Mouse (Mus musculus): ENCODE data around the gene Arhgap6. TPM values are rescaled to one million over a fixed set of nuclear protein-coding genes. Genes with fewer than 3 reads are reported as not detected.

Arhgap6 gene
- total and polyA plus RNA-seq, 2 experiments from 2014 or later, result 3.9 to 7.4 TPM

DNA sequence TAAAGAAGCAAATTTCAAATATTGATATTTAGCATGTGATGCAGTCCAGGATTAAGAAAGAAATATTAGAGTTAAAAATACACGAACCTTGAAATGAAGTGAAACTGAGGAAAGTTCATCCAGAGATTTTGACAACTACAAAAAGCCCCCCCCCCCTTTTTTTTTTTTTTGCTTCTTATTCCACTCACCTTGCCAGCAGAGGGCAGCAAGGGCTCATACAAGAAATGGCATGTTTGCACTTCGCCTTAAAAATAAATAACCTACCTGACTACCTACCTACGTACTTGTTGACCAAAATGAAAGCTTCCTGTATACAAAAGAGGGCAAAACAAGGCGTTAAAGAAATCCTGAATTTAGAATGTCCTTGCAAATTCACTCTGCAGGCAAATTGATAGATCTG, 143.0 kb downstream of the Arhgap6 start:
- H3K9ac ChIP-seq (replicated peaks; ENCODE audit: low read depth, low read length), result no peak overlapping the region
- WGBS, result 41% methylated on average over 4 of the region's 4 CpGs
- peak; percentile 6 for DNase-seq (ENCODE audit: low spot score)
- H3K4me3 ChIP-seq (ENCODE audit: low read depth, low read length), result no peak overlapping the region
- H3K36me3 ChIP-seq (replicated peaks; ENCODE audit: control insufficient read depth, insufficient read depth, low read length), result no peaks in the 10 kb centered on the region
- no peak for ATAC-seq (ENCODE audit: insufficient read depth, low read depth)
- H3K4me2 ChIP-seq (ENCODE audit: low read depth, low read length), result no peak overlapping the region
- H3K27ac ChIP-seq (ENCODE audit: low read depth), result no peak overlapping the region
- no peaks in the 10 kb centered on the region for H3K4me1 ChIP-seq (ENCODE audit: control insufficient read depth, insufficient read depth)
- H3K9me3 ChIP-seq (replicated peaks; ENCODE audit: control insufficient read depth, low read length), result no peaks in the 10 kb centered on the region
- TF ChIP-seq CTCF (IDR thresholded peaks at IDR 0.05; ENCODE audit: low read depth) (peak; percentile 47), EP300 (IDR thresholded peaks at IDR 0.05; ENCODE audit: low read depth) (no peak)
- no peaks in the 10 kb centered on the region for H3K27me3 ChIP-seq (ENCODE audit: control insufficient read depth, insufficient read depth, low read length)

DNA sequence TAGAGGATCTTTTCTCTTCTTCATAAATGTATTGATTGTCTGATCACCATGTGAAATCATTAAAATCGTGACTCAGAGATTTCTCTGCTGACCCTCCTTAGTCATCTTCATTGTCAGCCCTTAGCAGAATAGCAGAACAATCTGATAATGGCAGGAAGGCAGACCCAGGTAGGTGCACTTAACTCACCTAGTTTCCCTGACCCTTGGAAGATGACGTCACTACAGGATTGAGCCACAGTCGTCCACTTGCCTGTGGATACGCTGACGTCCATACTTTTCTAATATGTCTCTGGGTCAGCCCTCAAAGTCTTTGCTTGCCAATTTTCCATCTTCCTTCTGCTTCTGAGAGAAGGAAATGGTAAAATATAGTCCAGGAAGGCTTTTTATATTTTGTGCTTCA, 146.8 kb downstream of the Arhgap6 start:
- TF ChIP-seq CTCF (IDR thresholded peaks at IDR 0.05; ENCODE audit: low read depth) (no peak), EP300 (IDR thresholded peaks at IDR 0.05; ENCODE audit: low read depth) (no peak)
- H3K9ac ChIP-seq (replicated peaks; ENCODE audit: low read depth, low read length), result no peak overlapping the region
- H3K4me3 ChIP-seq (ENCODE audit: low read depth, low read length), result no peak overlapping the region
- no peak overlapping the region for H3K4me2 ChIP-seq (ENCODE audit: low read depth, low read length)
- no peaks in the 10 kb centered on the region for H3K27me3 ChIP-seq (ENCODE audit: control insufficient read depth, insufficient read depth, low read length)
- 62% methylated on average over 5 of the region's 5 CpGs for WGBS
- H3K27ac ChIP-seq (ENCODE audit: low read depth), result no peak overlapping the region
- no peak for ATAC-seq (ENCODE audit: insufficient read depth, low read depth)
- H3K4me1 ChIP-seq (ENCODE audit: control insufficient read depth, insufficient read depth), result no peaks in the 10 kb centered on the region
- no peaks in the 10 kb centered on the region for H3K36me3 ChIP-seq (replicated peaks; ENCODE audit: control insufficient read depth, insufficient read depth, low read length)
- no peak for DNase-seq (ENCODE audit: low spot score)
- H3K9me3 ChIP-seq (replicated peaks; ENCODE audit: control insufficient read depth, low read length), result no peaks in the 10 kb centered on the region

DNA sequence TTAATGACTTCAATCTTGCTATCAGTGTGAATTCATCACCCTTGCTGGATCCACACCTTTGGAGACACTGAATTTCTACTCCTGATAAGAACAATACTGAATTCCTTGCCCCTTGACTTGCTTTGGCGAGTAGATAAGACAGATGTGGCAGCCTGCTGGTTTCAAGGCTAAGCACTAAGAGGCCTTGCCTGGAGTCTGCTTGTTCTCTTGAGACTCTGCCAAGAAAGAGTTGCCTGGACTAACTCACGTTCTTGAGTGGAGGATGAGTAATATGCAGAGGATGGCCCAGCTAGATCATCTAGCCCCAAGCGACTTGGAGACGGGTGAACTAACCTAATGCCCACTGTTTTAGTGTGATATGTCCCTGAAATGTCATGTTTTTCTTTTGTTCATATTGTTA, 148.3 kb downstream of the Arhgap6 start:
- H3K27me3 ChIP-seq (ENCODE audit: control insufficient read depth, insufficient read depth, low read length), result no peaks in the 10 kb centered on the region
- ATAC-seq (ENCODE audit: insufficient read depth, low read depth), result no peak
- H3K36me3 ChIP-seq (replicated peaks; ENCODE audit: control insufficient read depth, insufficient read depth, low read length), result no peaks in the 10 kb centered on the region
- no peak overlapping the region for H3K27ac ChIP-seq (ENCODE audit: low read depth)
- H3K4me3 ChIP-seq (ENCODE audit: low read depth, low read length), result no peak overlapping the region
- no peak overlapping the region for H3K9ac ChIP-seq (replicated peaks; ENCODE audit: low read depth, low read length)
- no peak for DNase-seq (ENCODE audit: low spot score)
- no peaks in the 10 kb centered on the region for H3K4me1 ChIP-seq (ENCODE audit: control insufficient read depth, insufficient read depth)
- TF ChIP-seq CTCF (IDR thresholded peaks at IDR 0.05; ENCODE audit: low read depth) (no peak), EP300 (IDR thresholded peaks at IDR 0.05; ENCODE audit: low read depth) (no peak)
- 59% methylated on average over 4 of the region's 4 CpGs for WGBS
- H3K9me3 ChIP-seq (replicated peaks; ENCODE audit: control insufficient read depth, low read length), result no peaks in the 10 kb centered on the region
- no peak overlapping the region for H3K4me2 ChIP-seq (ENCODE audit: low read depth, low read length)

DNA sequence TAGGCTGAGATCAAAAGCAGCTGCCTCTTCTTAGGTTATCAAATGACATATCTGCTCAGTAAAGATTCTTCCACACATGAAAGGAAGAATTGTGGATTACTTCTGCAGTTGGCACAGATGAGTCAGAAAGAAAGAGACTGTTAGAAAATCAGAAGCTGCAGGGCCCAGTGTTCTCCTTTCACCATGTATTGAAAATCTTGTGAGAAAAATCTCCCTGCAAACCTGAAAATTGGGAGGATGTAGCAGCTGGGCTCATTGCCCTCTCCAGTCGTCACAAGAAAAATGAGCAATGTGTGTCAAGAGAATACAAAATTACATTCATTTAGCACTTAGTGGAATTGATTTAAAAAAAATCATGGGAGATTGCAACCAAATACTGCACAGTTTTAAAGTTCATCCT, 180.5 kb downstream of the Arhgap6 start:
- H3K27ac ChIP-seq (ENCODE audit: low read depth), result no peak overlapping the region
- TF ChIP-seq EP300 (IDR thresholded peaks at IDR 0.05; ENCODE audit: low read depth) (no peak), CTCF (IDR thresholded peaks at IDR 0.05; ENCODE audit: low read depth) (no peak)
- ATAC-seq (ENCODE audit: insufficient read depth, low read depth) (no peak), DNase-seq (ENCODE audit: low spot score) (no peak)
- H3K27me3 ChIP-seq (ENCODE audit: control insufficient read depth, insufficient read depth, low read length), result no peaks in the 10 kb centered on the region
- H3K36me3 ChIP-seq (replicated peaks; ENCODE audit: control insufficient read depth, insufficient read depth, low read length), result no peaks in the 10 kb centered on the region
- H3K4me2 ChIP-seq (ENCODE audit: low read depth, low read length), result no peak overlapping the region
- H3K9me3 ChIP-seq (replicated peaks; ENCODE audit: control insufficient read depth, low read length), result no peaks in the 10 kb centered on the region
- H3K4me1 ChIP-seq (ENCODE audit: control insufficient read depth, insufficient read depth), result no peaks in the 10 kb centered on the region
- no peak overlapping the region for H3K9ac ChIP-seq (replicated peaks; ENCODE audit: low read depth, low read length)
- WGBS, result 69% methylated on average over 1 of the region's 1 CpGs
- H3K4me3 ChIP-seq (ENCODE audit: low read depth, low read length), result no peak overlapping the region

DNA sequence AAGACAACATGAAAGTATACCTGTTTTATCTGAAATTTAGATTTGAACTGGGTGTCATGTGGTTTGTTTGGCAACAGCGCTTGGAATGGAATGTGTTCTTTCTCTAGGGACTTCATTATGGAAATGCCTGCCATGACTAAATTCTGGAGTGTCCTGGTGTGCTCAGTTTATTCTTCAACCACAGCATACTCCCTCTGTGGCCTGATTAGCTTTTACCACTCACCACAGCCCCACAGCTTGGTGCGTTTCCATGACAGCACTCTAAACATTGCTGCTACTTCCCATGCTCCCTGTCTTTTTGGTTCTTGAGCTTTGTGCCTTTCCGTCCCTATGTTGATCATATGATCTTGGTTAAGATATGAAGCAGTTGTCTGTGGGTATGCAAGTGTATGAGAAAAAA, 182.9 kb downstream of the Arhgap6 start:
- no peak overlapping the region for H3K4me2 ChIP-seq (ENCODE audit: low read depth, low read length)
- DNase-seq (ENCODE audit: low spot score), result no peak

DNA sequence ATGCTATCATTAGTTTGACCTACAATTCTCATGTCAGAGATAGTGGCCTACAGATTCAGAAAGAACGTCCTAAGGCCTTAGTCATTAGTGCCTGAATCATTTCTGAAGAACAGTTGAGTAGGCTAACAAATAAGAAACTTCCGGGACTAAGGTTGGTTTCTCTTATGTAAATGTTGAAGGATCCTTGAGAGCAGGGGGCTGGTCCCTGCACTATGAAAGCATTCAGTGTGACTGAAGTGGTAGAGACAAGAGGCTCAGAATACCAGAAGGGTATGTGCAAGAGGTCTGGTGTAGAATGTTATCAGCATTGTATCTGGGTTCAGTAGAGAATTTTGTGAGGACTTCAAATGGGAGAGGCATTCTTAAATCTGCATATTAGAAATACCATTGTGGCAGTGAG, 185.5 kb downstream of the Arhgap6 start:
- H3K27me3 ChIP-seq (ENCODE audit: control insufficient read depth, insufficient read depth, low read length), result no peaks in the 10 kb centered on the region
- no peaks in the 10 kb centered on the region for H3K36me3 ChIP-seq (replicated peaks; ENCODE audit: control insufficient read depth, insufficient read depth, low read length)
- no peak overlapping the region for H3K4me3 ChIP-seq (ENCODE audit: low read depth, low read length)
- H3K9me3 ChIP-seq (replicated peaks; ENCODE audit: control insufficient read depth, low read length), result no peaks in the 10 kb centered on the region
- H3K9ac ChIP-seq (replicated peaks; ENCODE audit: low read depth, low read length), result no peak overlapping the region
- TF ChIP-seq CTCF (IDR thresholded peaks at IDR 0.05; ENCODE audit: low read depth) (no peak), EP300 (IDR thresholded peaks at IDR 0.05; ENCODE audit: low read depth) (no peak)
- no peak overlapping the region for H3K27ac ChIP-seq (ENCODE audit: low read depth)
- no peaks in the 10 kb centered on the region for H3K4me1 ChIP-seq (ENCODE audit: control insufficient read depth, insufficient read depth)
- H3K4me2 ChIP-seq (ENCODE audit: low read depth, low read length), result no peak overlapping the region
- DNase-seq (ENCODE audit: low spot score) (no peak), ATAC-seq (ENCODE audit: insufficient read depth, low read depth) (no peak)
- 50% methylated on average over 2 of the region's 2 CpGs for WGBS

More for the DNA sequence above, 182.9 kb downstream of the Arhgap6 start:
- Histone ChIP-seq H3K27ac (ENCODE audit: low read depth) (no peak overlapping the region), H3K27me3 (ENCODE audit: control insufficient read depth, insufficient read depth, low read length) (no peaks in the 10 kb centered on the region), H3K36me3 (replicated peaks; ENCODE audit: control insufficient read depth, insufficient read depth, low read length) (no peaks in the 10 kb centered on the region), H3K9me3 (replicated peaks; ENCODE audit: control insufficient read depth, low read length) (no peaks in the 10 kb centered on the region), H3K9ac (replicated peaks; ENCODE audit: low read depth, low read length) (no peak overlapping the region), H3K4me3 (ENCODE audit: low read depth, low read length) (no peak overlapping the region), H3K4me1 (ENCODE audit: control insufficient read depth, insufficient read depth) (no peaks in the 10 kb centered on the region)
- no peak for ATAC-seq (ENCODE audit: insufficient read depth, low read depth)
- TF ChIP-seq CTCF (IDR thresholded peaks at IDR 0.05; ENCODE audit: low read depth) (no peak), EP300 (IDR thresholded peaks at IDR 0.05; ENCODE audit: low read depth) (no peak)
- 45% methylated on average over 3 of the region's 3 CpGs for WGBS
